Mouse (Mus musculus): Measurements from ENCODE around the gene Olfr874.
"Not testable (repeated sequence)": the region's sequence is repeated elsewhere in the genome, so short reads cannot be mapped to it uniquely, and the experiment has no call there.

Gene Olfr874

GRCm38 (mm10) chr9:37744806-37745205 is at the start of gene Olfr874:
Gene Olfr874, plus strand, starts transcription at chr9:37745106.
- no peak for DNase-seq

- DNase-seq, result no peak
Measured at GRCm38 (mm10) chr9:37716150-37716549, 28.8 kb upstream of the Olfr874 start, which contains the start of gene Olfr160. Gene Olfr160, minus strand, starts transcription at chr9:37716250.

GRCm38 (mm10) chr9:37734310-37734709 is 10.6 kb upstream of the Olfr874 start:
- DNase-seq, result no peak

- no peak for DNase-seq
Measured at GRCm38 (mm10) chr9:37750319-37751075, 5.6 kb downstream of the Olfr874 start.

- no peak for DNase-seq
Measured at GRCm38 (mm10) chr9:37751467-37751866, 6.6 kb downstream of the Olfr874 start.

GRCm38 (mm10) chr9:37752006-37752405 is 7.1 kb downstream of the Olfr874 start:
- no peak for DNase-seq

GRCm38 (mm10) chr9:37761728-37762127 is 16.8 kb downstream of the Olfr874 start:
- no peak for DNase-seq

GRCm38 (mm10) chr9:37762541-37762940 is 17.6 kb downstream of the Olfr874 start:
- DNase-seq, result no peak

- DNase-seq, result no peak
Measured at GRCm38 (mm10) chr9:37770661-37771060, 25.8 kb downstream of the Olfr874 start.

GRCm38 (mm10) chr9:37771759-37772158 is 26.9 kb downstream of the Olfr874 start, which contains the start of gene Olfr875:
Gene Olfr875, plus strand, starts transcription at chr9:37771857.
- DNase-seq, result no peak

- DNase-seq, result no peak
Measured at GRCm38 (mm10) chr9:37782766-37783260, 37.9 kb downstream of the Olfr874 start.

GRCm38 (mm10) chr9:37783394-37784387 is 38.8 kb downstream of the Olfr874 start:
- not testable (repeated sequence) for DNase-seq

GRCm38 (mm10) chr9:37786411-37786810 is 41.5 kb downstream of the Olfr874 start:
- no peak for DNase-seq

Data from layer of hippocampus, adult 9-11 months (tissue).